Mouse (Mus musculus) duodenum, adult 2 months (tissue): ENCODE data around the gene Olfr67. TPM values are rescaled to one million over a fixed set of nuclear protein-coding genes. Genes with fewer than 3 reads are reported as not detected.

Experiments used
- polyA plus RNA-seq: library from polyadenylated mRNA; depleted of rRNA; stranded (reverse); fragments of >200 nt; gene quantifications from 2 replicates; pipeline ENCODE4 v1.2.3, GENCODE M21; 2012; ENCODE audit warnings: low replicate concordance; rRNA removed

The Olfr67 gene
- not detected in 2 replicates for polyA plus RNA-seq

GRCm38 (mm10) chr7:103791721-103792120 lies at the start of gene Olfr67:
TSS of gene Olfr67 (minus strand) at chr7:103791821.

GRCm38 (mm10) chr7:103840268-103840667 lies 48.6 kb upstream of the Olfr67 start, which contains the start of gene Hbb-bh2:
TSS of gene Hbb-bh2 (minus strand) at chr7:103840520.

GRCm38 (mm10) chr7:103827808-103828207 lies 36.2 kb upstream of the Olfr67 start, which contains the start of gene Hbb-bs:
TSS of gene Hbb-bs (minus strand) at chr7:103828096.

GRCm38 (mm10) chr7:103813766-103814165 lies 22.1 kb upstream of the Olfr67 start, which contains the start of gene Hbb-bt:
TSS of gene Hbb-bt (minus strand) at chr7:103813996.

GRCm38 (mm10) chr7:103779598-103779997 lies 12.0 kb downstream of the Olfr67 start, which contains the start of gene Olfr68:
TSS of gene Olfr68 (minus strand) at chr7:103779698.

GRCm38 (mm10) chr7:103771494-103771893 lies 20.1 kb downstream of the Olfr67 start, which contains the start of gene Olfr69:
TSS of gene Olfr69 (minus strand) at chr7:103771594.

GRCm38 (mm10) chr7:103757233-103757632 lies 34.4 kb downstream of the Olfr67 start, which contains the start of gene Olfr630:
TSS of gene Olfr630 (minus strand) at chr7:103757333.

GRCm38 (mm10) chr7:103744843-103745242 lies 46.8 kb downstream of the Olfr67 start, which contains the start of gene Olfr629:
TSS of gene Olfr629 (minus strand) at chr7:103744943.

Other genes with a start within 250 kb of the Olfr67 start
- not detected in 2 replicates for gene Olfr612, start 249.1 kb downstream of the Olfr67 start, polyA plus RNA-seq
- not detected in 2 replicates for gene Olfr613, start 243.7 kb downstream of the Olfr67 start, polyA plus RNA-seq
- gene Olfr615, start 235.7 kb downstream of the Olfr67 start, polyA plus RNA-seq = not detected in 2 replicates
- not detected in 2 replicates for gene Olfr616, start 222.7 kb downstream of the Olfr67 start, polyA plus RNA-seq
- not detected in 2 replicates for gene Olfr617, start 218.8 kb downstream of the Olfr67 start, polyA plus RNA-seq
- gene Olfr618, start 201.7 kb downstream of the Olfr67 start, polyA plus RNA-seq = not detected in 2 replicates
- not detected in 2 replicates for gene Olfr619, start 191.2 kb downstream of the Olfr67 start, polyA plus RNA-seq
- gene Olfr620, start 179.3 kb downstream of the Olfr67 start, polyA plus RNA-seq = not detected in 2 replicates
- gene Olfr622, start 149.1 kb downstream of the Olfr67 start, polyA plus RNA-seq = not detected in 2 replicates
- not detected in 2 replicates for gene Olfr623, start 128.1 kb downstream of the Olfr67 start, polyA plus RNA-seq
- not detected in 2 replicates for gene Olfr624, start 120.6 kb downstream of the Olfr67 start, polyA plus RNA-seq
- not detected in 2 replicates for gene Olfr625-ps1, start 109.1 kb downstream of the Olfr67 start, polyA plus RNA-seq
- not detected in 2 replicates for gene Olfr243, start 77.2 kb downstream of the Olfr67 start, polyA plus RNA-seq
- gene Olfr628, start 61.4 kb downstream of the Olfr67 start, polyA plus RNA-seq = not detected in 2 replicates
- gene Olfr629, start 46.9 kb downstream of the Olfr67 start, polyA plus RNA-seq = not detected in 2 replicates
- gene Olfr630, start 34.5 kb downstream of the Olfr67 start, polyA plus RNA-seq = not detected in 2 replicates
- gene Olfr69, start 20.2 kb downstream of the Olfr67 start, polyA plus RNA-seq = not detected in 2 replicates
- gene Olfr68, start 12.1 kb downstream of the Olfr67 start, polyA plus RNA-seq = not detected in 2 replicates
- gene Hbb-bt, start 22.2 kb upstream of the Olfr67 start, polyA plus RNA-seq = 34.6 and 126 TPM in 2 replicates
- gene Hbb-bs, start 36.3 kb upstream of the Olfr67 start, polyA plus RNA-seq = 335 and 1,183 TPM in 2 replicates
- not detected in 2 replicates for gene Hbb-bh2, start 48.7 kb upstream of the Olfr67 start, polyA plus RNA-seq
- gene Hbb-bh1, start 51.3 kb upstream of the Olfr67 start, polyA plus RNA-seq = not detected in 2 replicates
- not detected in 2 replicates for gene Hbb-y, start 61.4 kb upstream of the Olfr67 start, polyA plus RNA-seq
- not detected in 2 replicates for gene Olfr66, start 94.4 kb upstream of the Olfr67 start, polyA plus RNA-seq
- not detected in 2 replicates for gene Olfr64, start 102.7 kb upstream of the Olfr67 start, polyA plus RNA-seq
- gene Olfr65, start 111.7 kb upstream of the Olfr67 start, polyA plus RNA-seq = not detected in 2 replicates
- not detected in 2 replicates for gene Olfr631, start 137.0 kb upstream of the Olfr67 start, polyA plus RNA-seq
- 0.20 TPM in 1 of 2 replicates, not detected in the other for gene Olfr632, start 142.5 kb upstream of the Olfr67 start, polyA plus RNA-seq
- not detected in 2 replicates for gene Olfr633, start 152.6 kb upstream of the Olfr67 start, polyA plus RNA-seq
- gene Olfr635, start 179.3 kb upstream of the Olfr67 start, polyA plus RNA-seq = not detected in 2 replicates
- gene Olfr638, start 206.9 kb upstream of the Olfr67 start, polyA plus RNA-seq = not detected in 2 replicates
- not detected in 2 replicates for gene Olfr639, start 225.5 kb upstream of the Olfr67 start, polyA plus RNA-seq
- not detected in 2 replicates for gene Olfr640, start 233.8 kb upstream of the Olfr67 start, polyA plus RNA-seq
- not detected in 2 replicates for gene Olfr641, start 243.6 kb upstream of the Olfr67 start, polyA plus RNA-seq